Mouse (Mus musculus): ENCODE data around the gene Tectb. TPM values are rescaled to one million over a fixed set of nuclear protein-coding genes. Genes with fewer than 3 reads are reported as not detected.
"Not testable (repeated sequence)": the region's sequence is repeated elsewhere in the genome, so short reads cannot be mapped to it uniquely, and the experiment has no call there.

Tectb gene
- total RNA-seq (2022): under 1 TPM in 2 of 4 experiments, not detected in 2; 0.55 to 0.66 TPM

- DNase-seq: no peak
These were observed at the start of gene Tectb for GRCm38 (mm10) chr19:55180433-55180832. Gene Tectb (plus strand): TSS chr19:55180733.

GRCm38 (mm10) chr19:55131747-55132146, 48.8 kb upstream of the Tectb start:
- peak; percentile 65 for DNase-seq

GRCm38 (mm10) chr19:55132476-55132875, 48.1 kb upstream of the Tectb start:
- DNase-seq: no peak

- DNase-seq: no peak
These were observed 46.0 kb upstream of the Tectb start for GRCm38 (mm10) chr19:55134521-55134920.

GRCm38 (mm10) chr19:55135918-55136317, 44.6 kb upstream of the Tectb start:
- DNase-seq: no peak

- no peak for DNase-seq
These were observed 43.7 kb upstream of the Tectb start for GRCm38 (mm10) chr19:55136693-55137427.

GRCm38 (mm10) chr19:55137884-55138283, 42.6 kb upstream of the Tectb start:
- DNase-seq: no peak

- peak; percentile 75 for DNase-seq
These were observed 42.0 kb upstream of the Tectb start for GRCm38 (mm10) chr19:55138506-55138905.

GRCm38 (mm10) chr19:55139301-55139700, 41.2 kb upstream of the Tectb start:
- peak; percentile 91 for DNase-seq

- no peak for DNase-seq
These were observed 36.9 kb upstream of the Tectb start for GRCm38 (mm10) chr19:55143391-55144300.

- DNase-seq: no peak
These were observed 35.8 kb upstream of the Tectb start for GRCm38 (mm10) chr19:55144691-55145090.

- DNase-seq: no peak
These were observed 35.4 kb upstream of the Tectb start for GRCm38 (mm10) chr19:55145136-55145535.

GRCm38 (mm10) chr19:55147568-55147967, 33.0 kb upstream of the Tectb start:
- DNase-seq: no peak

- no peak for DNase-seq
These were observed 32.4 kb upstream of the Tectb start for GRCm38 (mm10) chr19:55148109-55148508.

GRCm38 (mm10) chr19:55149646-55150045, 30.9 kb upstream of the Tectb start:
- DNase-seq: no peak

- not testable (repeated sequence) for DNase-seq
These were observed 28.3 kb upstream of the Tectb start for GRCm38 (mm10) chr19:55152274-55152673.

GRCm38 (mm10) chr19:55152983-55153382, 27.6 kb upstream of the Tectb start:
- DNase-seq: no peak

- DNase-seq: no peak
These were observed 23.5 kb upstream of the Tectb start for GRCm38 (mm10) chr19:55157029-55157428.

GRCm38 (mm10) chr19:55158606-55159005, 21.9 kb upstream of the Tectb start:
- DNase-seq: peak; percentile 31

GRCm38 (mm10) chr19:55159826-55160225, 20.7 kb upstream of the Tectb start:
- DNase-seq: no peak

GRCm38 (mm10) chr19:55162271-55162670, 18.3 kb upstream of the Tectb start:
- no peak for DNase-seq

- DNase-seq: no peak
These were observed 16.4 kb upstream of the Tectb start for GRCm38 (mm10) chr19:55164162-55164561.

- peak; percentile 54 for DNase-seq
These were observed 15.2 kb upstream of the Tectb start for GRCm38 (mm10) chr19:55165183-55165865.

Measured in adrenal gland, adult 8-10 months (tissue).